Mouse (Mus musculus): ENCODE data around the gene Abat. TPM values are rescaled to one million over a fixed set of nuclear protein-coding genes. Genes with fewer than 3 reads are reported as not detected.
"Not testable (repeated sequence)": the region's sequence is repeated elsewhere in the genome, so short reads cannot be mapped to it uniquely, and the experiment has no call there.

Gene Abat
- polyA plus RNA-seq, 1 experiment from 2014 or later = not detected

DNA sequence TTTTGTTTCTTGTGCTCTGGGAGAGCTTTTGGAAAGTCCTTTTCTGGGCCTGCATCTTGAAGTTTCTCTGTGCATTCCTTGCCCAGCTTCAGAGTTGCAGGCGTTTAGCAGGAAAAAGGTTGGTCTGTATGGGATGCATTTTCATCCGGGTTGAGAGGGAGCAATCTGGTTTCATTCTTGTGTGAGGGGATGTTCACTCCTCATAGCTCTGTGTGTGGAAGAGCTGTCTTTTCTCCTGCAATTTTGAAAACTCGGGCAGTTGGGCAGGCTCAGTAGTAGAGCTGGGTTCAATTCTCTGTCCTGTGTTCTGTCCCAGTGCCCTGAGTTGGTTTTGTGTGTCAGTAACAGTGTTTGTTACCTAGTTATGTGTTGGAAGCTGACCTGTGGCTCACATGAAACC is 41.1 kb downstream of the Abat start:
- Histone ChIP-seq H3K36me3 (ENCODE audit: inconsistent target) (no peaks in the 10 kb centered on the region), H3K79me2 (ENCODE audit: inconsistent target) (no peaks in the 10 kb centered on the region), H3K27ac (no peak overlapping the region), H3K4me3 (ENCODE audit: inconsistent target) (no peak overlapping the region)
- 87% methylated on average over 3 of the region's 3 CpGs for WGBS (ENCODE audit: missing documents)

DNA sequence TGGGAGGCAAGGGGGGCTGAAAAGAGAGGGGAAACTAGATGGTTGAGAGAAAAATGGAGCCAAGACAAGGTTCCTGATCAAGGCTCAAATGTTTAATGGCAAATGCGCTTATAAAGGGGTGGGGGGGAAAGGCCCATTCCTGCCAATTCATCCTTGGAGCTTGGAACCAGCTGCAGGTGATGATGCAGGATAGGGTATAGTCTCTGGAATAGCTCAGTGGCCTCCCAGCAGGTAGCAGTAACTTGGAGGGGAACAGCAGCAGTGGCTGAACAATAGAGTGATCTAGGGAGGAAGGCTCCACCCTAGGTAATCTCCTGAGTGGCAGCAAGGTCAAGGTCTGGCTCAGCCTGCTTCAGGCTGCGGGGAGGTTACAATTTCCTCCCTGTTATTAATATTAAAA is 41.5 kb downstream of the Abat start:
- 89% methylated on average over 2 of the region's 2 CpGs for WGBS (ENCODE audit: missing documents)
- H3K79me2 ChIP-seq (ENCODE audit: inconsistent target); H3K27ac ChIP-seq; H3K4me3 ChIP-seq (ENCODE audit: inconsistent target); H3K36me3 ChIP-seq (ENCODE audit: inconsistent target): not testable (repeated sequence)

DNA sequence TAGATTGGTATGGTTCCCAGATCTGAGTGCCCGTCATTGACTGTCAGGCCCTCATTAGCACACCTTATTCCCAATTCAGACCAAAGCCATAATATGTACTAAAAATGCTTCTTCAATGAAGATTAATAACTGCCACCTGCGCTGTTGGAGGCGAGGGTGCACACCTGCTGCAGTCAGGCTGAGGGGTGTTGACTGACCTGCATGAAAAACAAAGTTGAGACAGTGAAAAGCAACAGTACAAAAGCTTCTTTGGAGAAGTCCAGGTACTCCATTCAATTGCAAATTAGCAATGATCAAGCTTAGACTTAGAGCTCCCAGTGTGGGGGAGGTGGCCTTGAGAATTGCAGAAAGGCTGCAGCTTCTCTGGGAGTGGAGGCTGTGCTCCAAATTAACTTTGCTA is 42.1 kb downstream of the Abat start:
- not testable (repeated sequence) for H3K36me3 ChIP-seq (ENCODE audit: inconsistent target); H3K79me2 ChIP-seq (ENCODE audit: inconsistent target); H3K27ac ChIP-seq; H3K4me3 ChIP-seq (ENCODE audit: inconsistent target)
- WGBS (ENCODE audit: missing documents) = 87% methylated on average over 3 of the region's 3 CpGs

DNA sequence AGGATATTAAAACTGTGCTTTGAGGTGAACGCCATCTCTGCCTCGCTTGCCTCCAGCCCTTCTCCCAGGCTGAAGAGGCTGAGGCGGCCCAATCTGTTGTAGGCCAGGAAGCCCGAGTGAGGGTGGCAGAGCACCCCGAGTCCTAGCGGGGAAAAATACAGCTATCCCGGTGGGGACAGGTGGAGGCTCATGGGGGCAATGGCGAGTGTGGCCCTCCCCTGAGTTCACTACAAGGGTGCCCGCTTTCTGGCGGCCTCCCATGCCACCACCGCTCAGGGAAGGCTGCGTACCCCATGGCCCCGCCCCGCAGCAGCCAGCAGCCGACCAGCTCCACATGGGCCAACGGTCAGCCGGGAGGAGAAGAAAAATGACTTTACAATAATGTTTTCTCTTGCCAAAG is 46.9 kb downstream of the Abat start:
- Histone ChIP-seq H3K36me3 (ENCODE audit: inconsistent target) (no peaks in the 10 kb centered on the region), H3K79me2 (ENCODE audit: inconsistent target) (no peaks in the 10 kb centered on the region), H3K4me3 (ENCODE audit: inconsistent target) (no peak overlapping the region), H3K27ac (no peak overlapping the region)
- 89% methylated on average over 17 of the region's 17 CpGs for WGBS (ENCODE audit: missing documents)

DNA sequence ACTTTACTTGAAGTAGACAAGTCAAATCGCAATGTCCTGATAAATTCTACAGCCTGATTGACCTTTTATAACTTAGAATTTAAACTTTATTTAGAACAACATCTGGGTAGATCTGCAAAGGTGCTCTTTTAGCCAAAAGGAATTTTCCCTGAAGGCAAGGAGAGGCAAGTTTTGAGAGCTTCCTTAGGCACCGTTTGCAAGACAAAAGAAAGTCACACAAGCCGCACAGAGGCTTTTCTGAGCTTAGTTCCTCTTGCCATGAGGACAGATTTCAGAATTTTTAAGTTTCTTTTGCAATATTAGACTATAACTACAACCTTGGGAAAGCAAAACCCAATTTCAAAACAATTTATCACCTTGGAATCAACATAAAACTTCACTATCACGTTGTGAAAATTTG is 47.9 kb downstream of the Abat start:
- WGBS (ENCODE audit: missing documents) = 50% methylated on average over 4 of the region's 4 CpGs
- H3K27ac ChIP-seq; H3K36me3 ChIP-seq (ENCODE audit: inconsistent target); H3K4me3 ChIP-seq (ENCODE audit: inconsistent target); H3K79me2 ChIP-seq (ENCODE audit: inconsistent target): not testable (repeated sequence)

DNA sequence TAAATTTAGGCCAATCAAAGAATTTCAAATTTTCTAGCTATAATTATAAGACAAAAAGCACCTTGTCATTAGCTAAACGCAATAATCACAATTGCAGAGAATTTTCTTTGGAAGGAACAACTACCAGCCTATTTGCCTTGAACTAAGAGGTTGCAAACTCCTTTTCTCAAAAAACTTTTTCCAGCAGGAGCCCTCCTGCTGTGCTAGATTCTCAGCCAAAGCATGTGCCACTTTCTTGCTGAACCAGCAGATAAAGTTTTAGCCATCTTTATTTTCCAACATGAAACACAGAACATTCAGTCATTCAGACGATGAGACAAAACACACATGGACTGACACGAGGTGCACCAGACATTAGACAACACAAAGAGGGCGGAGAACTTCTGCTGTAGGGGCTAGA is 48.6 kb downstream of the Abat start:
- H3K27ac ChIP-seq; H3K36me3 ChIP-seq (ENCODE audit: inconsistent target); H3K4me3 ChIP-seq (ENCODE audit: inconsistent target); H3K79me2 ChIP-seq (ENCODE audit: inconsistent target): not testable (repeated sequence)
- WGBS (ENCODE audit: missing documents) = 45% methylated on average over 4 of the region's 4 CpGs

DNA sequence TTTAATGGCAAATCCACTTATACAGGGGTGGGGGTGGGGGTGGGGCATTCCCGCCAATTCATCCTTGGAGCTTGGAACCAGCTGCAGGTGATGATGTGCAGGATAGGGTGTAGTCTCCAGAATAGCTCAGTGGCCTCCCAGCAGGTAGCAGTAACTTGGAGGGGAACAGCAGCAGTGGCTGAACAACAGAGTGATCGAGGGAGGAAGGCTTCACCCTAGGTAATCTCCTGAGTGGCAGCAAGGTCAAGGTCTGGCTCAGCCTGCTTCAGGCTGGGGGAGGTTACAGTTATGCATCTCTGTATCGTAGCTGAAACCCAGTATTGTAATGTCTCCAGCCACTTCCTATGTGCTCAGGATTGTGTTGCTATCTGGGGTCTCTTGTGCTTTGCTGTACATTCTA is 49.6 kb downstream of the Abat start:
- not testable (repeated sequence) for H3K36me3 ChIP-seq (ENCODE audit: inconsistent target); H3K79me2 ChIP-seq (ENCODE audit: inconsistent target); H3K27ac ChIP-seq; H3K4me3 ChIP-seq (ENCODE audit: inconsistent target)
- 83% methylated on average over 3 of the region's 3 CpGs for WGBS (ENCODE audit: missing documents)

DNA sequence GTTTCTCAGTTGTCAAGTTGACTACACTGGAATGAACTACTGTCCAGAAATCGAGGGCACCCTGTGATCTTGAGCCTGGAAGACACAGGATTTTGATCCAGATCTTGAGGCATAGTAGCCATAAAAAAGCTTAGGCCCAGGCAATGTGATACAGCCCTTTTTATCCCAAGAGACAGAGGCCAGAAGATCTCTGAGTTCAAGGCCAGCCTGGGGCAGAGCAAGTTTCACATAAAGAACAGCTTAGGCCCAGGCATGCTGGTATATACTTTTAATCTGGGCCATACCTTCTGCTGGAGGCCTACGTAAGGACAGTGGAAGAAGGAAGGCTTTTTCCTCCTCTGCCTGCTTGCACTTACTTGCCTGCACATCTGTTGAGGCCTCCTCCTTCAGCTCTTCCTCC is 51.6 kb downstream of the Abat start:
- no peaks in the 10 kb centered on the region for H3K36me3 ChIP-seq (ENCODE audit: inconsistent target)
- H3K27ac ChIP-seq = no peak overlapping the region
- H3K4me3 ChIP-seq (ENCODE audit: inconsistent target) = no peak overlapping the region
- 57% methylated on average over 2 of the region's 2 CpGs for WGBS (ENCODE audit: missing documents)
- H3K79me2 ChIP-seq (ENCODE audit: inconsistent target) = no peaks in the 10 kb centered on the region

DNA sequence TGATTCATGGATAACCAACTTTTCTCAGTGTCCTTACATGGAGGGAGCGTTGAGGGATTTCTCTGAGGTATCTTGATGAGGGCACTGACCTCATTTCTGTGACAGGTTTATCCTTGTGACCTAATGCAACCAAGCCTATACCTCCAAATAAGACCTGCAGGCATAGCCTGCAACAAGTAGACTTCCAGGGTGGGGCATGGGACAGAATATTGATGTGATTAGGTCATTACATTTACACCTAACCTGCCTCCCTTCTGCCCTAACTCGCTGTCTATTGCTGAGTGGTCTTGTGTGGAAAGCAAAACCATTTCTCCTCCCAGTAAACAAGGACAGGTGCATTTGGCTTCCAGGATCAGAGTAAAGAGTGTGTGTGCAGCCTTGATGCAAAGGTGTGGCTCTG is 52.3 kb downstream of the Abat start:
- WGBS (ENCODE audit: missing documents) = 88% methylated on average over 2 of the region's 2 CpGs
- no peak overlapping the region for H3K4me3 ChIP-seq (ENCODE audit: inconsistent target)
- H3K27ac ChIP-seq = no peak overlapping the region
- H3K36me3 ChIP-seq (ENCODE audit: inconsistent target) = no peaks in the 10 kb centered on the region
- no peaks in the 10 kb centered on the region for H3K79me2 ChIP-seq (ENCODE audit: inconsistent target)

DNA sequence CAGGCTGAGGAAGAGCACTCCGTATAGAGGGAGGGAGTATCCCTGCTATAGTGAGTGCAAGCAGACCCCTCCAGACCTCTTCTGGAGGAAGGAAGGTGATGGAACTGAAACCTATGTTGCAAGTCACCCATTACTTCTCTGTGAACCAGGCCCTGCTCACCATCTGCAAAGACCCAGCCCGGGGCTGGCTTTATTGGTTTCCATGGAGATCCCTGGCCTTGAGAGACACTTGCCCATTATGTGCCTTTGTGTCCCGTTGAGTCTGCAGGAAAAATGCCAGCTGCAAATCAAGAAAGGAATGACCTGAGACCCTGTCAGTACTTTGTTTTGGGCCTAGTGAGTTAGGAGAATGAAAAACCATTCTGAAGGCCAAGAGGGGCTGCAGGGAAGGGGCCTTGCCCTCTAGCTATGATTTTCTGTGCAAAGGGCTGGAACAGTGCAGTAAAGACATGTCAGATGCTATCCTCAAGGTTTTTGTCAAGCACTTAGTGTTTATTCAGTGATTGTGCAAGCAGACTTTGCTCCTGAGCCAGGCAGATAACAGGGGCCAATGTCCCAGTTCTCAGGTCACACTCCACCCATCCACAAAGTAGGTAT is 53.0 kb downstream of the Abat start:
- H3K4me3 ChIP-seq (ENCODE audit: inconsistent target) = no peak overlapping the region
- no peak overlapping the region for H3K27ac ChIP-seq
- 47% methylated on average over 3 of the region's 3 CpGs for WGBS (ENCODE audit: missing documents)

DNA sequence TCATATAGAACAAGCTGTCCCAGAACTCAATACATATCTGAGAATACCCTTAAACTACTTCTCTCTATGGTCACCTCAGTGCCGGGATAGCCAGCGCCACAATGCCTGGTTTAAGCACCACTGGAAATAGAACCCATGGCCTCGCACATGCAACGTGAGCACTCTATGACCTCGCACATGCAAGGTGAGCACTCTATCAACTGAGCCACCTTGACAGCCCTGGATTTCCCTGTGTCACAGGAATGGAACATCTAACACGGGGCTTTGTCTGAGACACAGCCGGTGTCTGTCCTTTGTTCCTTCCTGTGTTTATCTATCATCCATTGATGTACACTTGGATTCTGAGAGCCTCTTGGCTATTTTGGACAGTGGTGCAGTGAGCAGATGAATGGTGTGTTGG is 55.7 kb downstream of the Abat start:
- no peaks in the 10 kb centered on the region for H3K36me3 ChIP-seq (ENCODE audit: inconsistent target)
- no peak overlapping the region for H3K27ac ChIP-seq
- no peak overlapping the region for H3K4me3 ChIP-seq (ENCODE audit: inconsistent target)
- WGBS (ENCODE audit: missing documents) = 88% methylated on average over 7 of the region's 7 CpGs
- no peaks in the 10 kb centered on the region for H3K79me2 ChIP-seq (ENCODE audit: inconsistent target)

More for the DNA sequence above, 53.0 kb downstream of the Abat start:
- Histone ChIP-seq H3K79me2 (ENCODE audit: inconsistent target) (no peaks in the 10 kb centered on the region), H3K36me3 (ENCODE audit: inconsistent target) (no peaks in the 10 kb centered on the region)

DNA sequence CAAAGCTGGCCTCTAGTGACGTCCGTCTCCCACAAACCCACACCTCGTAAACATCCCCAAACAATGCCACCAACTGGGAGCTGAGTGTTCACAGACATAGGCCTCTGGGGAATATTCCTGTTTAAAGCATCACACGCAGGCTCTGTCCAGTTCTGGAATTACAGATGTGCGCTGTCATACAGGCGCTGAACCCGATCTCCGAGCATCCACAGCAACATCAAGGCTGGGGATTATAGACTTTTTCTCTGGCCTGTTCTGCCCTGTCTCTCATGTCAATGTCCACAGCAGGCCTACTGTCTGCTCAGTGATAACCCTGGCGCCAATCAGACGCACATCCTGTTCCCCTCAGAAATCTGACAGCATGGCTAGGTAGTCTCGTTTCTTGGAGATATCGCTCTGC is 57.1 kb downstream of the Abat start:
- no peaks in the 10 kb centered on the region for H3K36me3 ChIP-seq (ENCODE audit: inconsistent target)
- WGBS (ENCODE audit: missing documents) = 88% methylated on average over 12 of the region's 12 CpGs
- H3K4me3 ChIP-seq (ENCODE audit: inconsistent target) = no peak overlapping the region
- no peaks in the 10 kb centered on the region for H3K79me2 ChIP-seq (ENCODE audit: inconsistent target)
- H3K27ac ChIP-seq = no peak overlapping the region

DNA sequence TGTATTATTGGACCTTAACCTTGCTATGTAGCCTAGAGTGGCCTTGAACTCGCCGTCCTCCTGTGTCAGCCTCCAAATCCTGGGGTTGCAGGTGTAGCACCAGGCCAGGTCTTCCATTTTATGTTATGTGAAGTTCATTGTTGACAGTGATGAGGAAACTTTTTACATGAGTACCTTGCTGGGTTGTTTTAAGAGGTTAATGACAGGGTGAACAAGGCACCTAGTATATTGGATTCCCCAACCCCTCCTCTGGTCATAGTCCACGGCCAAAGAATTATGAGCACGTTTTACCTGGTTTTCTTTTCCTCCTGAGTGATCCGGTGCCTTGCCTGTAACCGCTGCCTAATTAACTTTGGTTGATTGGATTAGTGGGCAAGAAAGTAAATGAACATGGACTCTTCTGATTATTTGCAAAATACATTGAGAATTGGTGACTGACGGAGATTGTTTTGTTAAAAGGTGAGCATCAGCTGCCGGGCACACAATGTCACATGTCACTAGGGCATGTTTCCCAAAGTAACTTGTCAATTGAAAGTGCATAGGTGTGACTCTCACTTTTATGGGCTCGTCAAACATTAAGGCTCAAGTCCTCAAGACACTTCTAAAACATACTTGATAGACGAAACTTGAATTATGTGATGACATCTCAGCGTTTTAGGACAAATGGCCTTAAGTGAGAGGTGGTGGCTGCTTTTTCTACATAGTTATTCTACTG is 57.8 kb downstream of the Abat start:
- Histone ChIP-seq H3K4me3 (ENCODE audit: inconsistent target) (no peak overlapping the region), H3K79me2 (ENCODE audit: inconsistent target) (no peaks in the 10 kb centered on the region), H3K36me3 (ENCODE audit: inconsistent target) (no peaks in the 10 kb centered on the region), H3K27ac (no peak overlapping the region)
- 92% methylated on average over 11 of the region's 11 CpGs for whole genome bisulfite sequencing (ENCODE audit: missing documents)

DNA sequence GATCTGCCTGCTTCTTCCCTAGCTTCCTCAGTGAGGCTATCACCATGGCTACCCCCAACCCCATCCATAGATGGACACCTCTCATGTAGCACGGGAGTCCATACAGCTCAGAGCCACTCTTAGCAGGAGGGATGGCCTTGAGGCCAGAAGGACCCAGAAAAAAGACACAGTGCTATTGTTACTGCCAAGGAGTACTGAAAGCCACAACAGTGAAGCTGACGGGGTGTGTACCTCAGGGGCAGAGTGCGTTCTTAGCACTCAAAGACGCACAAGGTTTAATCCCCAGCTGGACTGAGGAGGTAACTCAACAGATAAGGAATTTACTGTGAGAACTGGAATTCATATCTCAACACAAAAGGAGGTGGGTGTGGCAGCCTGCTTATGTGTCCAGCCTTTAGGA is 59.8 kb downstream of the Abat start:
- Histone ChIP-seq H3K36me3 (ENCODE audit: inconsistent target) (no peaks in the 10 kb centered on the region), H3K4me3 (ENCODE audit: inconsistent target) (no peak overlapping the region), H3K79me2 (ENCODE audit: inconsistent target) (no peaks in the 10 kb centered on the region), H3K27ac (no peak overlapping the region)
- 89% methylated on average over 4 of the region's 4 CpGs for WGBS (ENCODE audit: missing documents)

DNA sequence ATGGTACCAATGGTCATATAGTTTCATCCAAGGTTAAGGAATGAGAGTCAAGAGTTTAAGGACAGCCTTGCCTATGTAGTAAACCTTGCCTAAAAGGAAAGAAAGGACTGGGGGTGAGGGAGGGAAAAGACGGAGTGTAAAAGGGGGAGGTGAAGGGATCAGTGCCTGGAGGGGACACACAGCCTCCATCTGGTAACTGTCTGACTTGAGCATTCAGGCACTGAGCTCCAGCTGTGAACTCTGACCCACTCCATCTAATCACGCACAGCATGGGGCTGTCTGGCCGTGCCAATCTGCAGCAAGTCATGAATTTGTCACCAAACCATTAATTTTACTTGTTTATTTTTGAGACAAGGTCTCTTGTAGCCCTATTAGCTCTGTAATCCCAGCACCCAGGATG is 60.5 kb downstream of the Abat start:
- H3K4me3 ChIP-seq (ENCODE audit: inconsistent target) = no peak overlapping the region
- H3K36me3 ChIP-seq (ENCODE audit: inconsistent target) = no peaks in the 10 kb centered on the region
- H3K27ac ChIP-seq = no peak overlapping the region
- no peaks in the 10 kb centered on the region for H3K79me2 ChIP-seq (ENCODE audit: inconsistent target)
- 85% methylated on average over 3 of the region's 3 CpGs for WGBS (ENCODE audit: missing documents)

DNA sequence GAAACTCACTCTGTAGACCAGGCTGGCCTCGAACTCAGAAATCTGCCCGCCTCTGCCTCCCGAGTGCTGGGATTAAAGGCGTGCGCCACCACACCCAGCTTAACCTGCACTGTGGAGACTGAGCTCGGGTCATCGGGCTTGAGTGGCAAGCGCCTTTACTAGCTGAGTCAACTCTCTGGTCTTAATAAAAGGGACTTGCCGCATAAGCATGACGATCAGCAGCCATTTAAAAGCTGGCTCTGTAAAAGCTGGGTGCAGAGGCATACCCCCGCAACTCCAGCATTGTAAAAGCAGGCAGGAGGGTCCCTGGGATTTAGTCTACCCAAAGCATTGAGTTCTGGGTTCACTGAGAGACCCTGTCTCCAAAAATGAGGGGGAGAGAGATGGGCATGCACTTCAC is 61.1 kb downstream of the Abat start:
- WGBS (ENCODE audit: missing documents) = 93% methylated on average over 11 of the region's 11 CpGs
- H3K36me3 ChIP-seq (ENCODE audit: inconsistent target) = no peaks in the 10 kb centered on the region

More for the DNA sequence above, 61.1 kb downstream of the Abat start:
- Histone ChIP-seq H3K27ac (no peak overlapping the region), H3K4me3 (ENCODE audit: inconsistent target) (no peak overlapping the region), H3K79me2 (ENCODE audit: inconsistent target) (no peaks in the 10 kb centered on the region)
